ENCODE assay signal across 7 mouse cellular contexts in the genomic region with DNA sequence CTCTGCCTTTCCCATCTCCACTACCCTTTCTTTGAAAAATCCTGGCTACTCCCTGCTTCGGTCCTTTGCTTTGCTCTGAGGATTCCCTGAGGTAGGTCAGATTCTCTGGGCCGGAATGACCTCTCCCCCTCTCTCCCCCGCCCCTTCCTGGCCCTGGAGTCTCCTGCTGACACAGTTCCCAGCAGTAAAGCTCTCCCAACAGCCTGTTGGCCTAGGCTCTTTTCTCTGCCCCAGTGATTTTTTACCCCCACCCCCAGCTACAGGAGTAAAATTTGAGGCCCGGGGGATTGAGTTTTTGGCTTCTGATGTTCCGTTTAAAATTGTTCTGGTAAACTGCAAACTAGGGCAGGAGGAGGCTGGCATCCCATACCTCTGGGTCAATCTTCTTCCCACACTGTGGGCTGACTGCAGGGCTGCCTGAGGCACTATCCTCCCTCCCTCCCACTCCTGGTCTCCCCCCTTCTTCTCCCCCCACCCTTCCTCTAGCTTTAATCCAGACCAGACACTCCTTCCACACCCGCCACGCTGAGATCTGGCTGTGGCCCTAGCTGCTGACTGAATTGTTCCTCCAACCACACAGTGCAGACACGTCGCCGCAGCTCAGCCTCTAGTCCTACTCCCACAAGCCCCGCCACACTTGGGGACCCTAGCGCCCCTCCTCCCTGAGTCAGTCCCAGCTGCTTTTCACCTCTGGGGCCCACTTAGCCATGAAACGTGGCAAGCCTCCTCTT. TPM values are rescaled to one million over a fixed set of nuclear protein-coding genes. Genes with fewer than 3 reads are reported as not detected.
DNase-seq lines count a peak whose midpoint lies in the region; ATAC-seq and TF ChIP-seq lines count a peak whose summit lies in the region.

No protein-coding gene starts in this region.

- H3K27me3 ChIP-seq in forebrain, embryonic 11.5 days (ENCODE audit: control insufficient read depth, insufficient read depth, low read length), result no peaks in the 10 kb centered on the region
- H3K27me3 ChIP-seq in intestine, postnatal 0 days (replicated peaks; ENCODE audit: control insufficient read depth, insufficient read depth, low read length), result no peaks in the 10 kb centered on the region; the same call in 1 of the 2 replicates
- no peaks in the 10 kb centered on the region for H3K27me3 ChIP-seq in midbrain, embryonic 16.5 days (ENCODE audit: control insufficient read depth, insufficient read depth, low read depth, low read length)

- ATAC-seq in forebrain, embryonic 11.5 days (replicated peaks; ENCODE audit: low FRiP score), result no peak
- ATAC-seq in intestine, postnatal 0 days, result no peak
- ATAC-seq in midbrain, embryonic 16.5 days, result no peak

- no peak overlapping the region for H3K27ac ChIP-seq in forebrain, embryonic 11.5 days (ENCODE audit: low read depth, low read length)
- H3K27ac ChIP-seq in intestine, postnatal 0 days (ENCODE audit: low read depth, low read length), result peak overlapping the region; percentile 24; the same call in 1 of the 2 replicates
- 0 out of 2 replicates have a peak overlapping the region, but pooled peaks have one; percentile 4 for H3K27ac ChIP-seq in midbrain, embryonic 16.5 days (ENCODE audit: low read length)

- H3K4me3 ChIP-seq in forebrain, embryonic 11.5 days (ENCODE audit: low read depth, low read length), result peak overlapping the region; percentile 20; the same call in 1 of the 2 replicates
- peak overlapping the region; percentile 35 for H3K4me3 ChIP-seq in intestine, postnatal 0 days (ENCODE audit: low read depth, low read length)
- H3K4me3 ChIP-seq in midbrain, embryonic 16.5 days (ENCODE audit: low read depth, low read length), result peak overlapping the region; percentile 34

- peak overlapping the region; percentile 47 for H3K4me2 ChIP-seq in forebrain, embryonic 11.5 days (ENCODE audit: low read depth, low read length, severe bottlenecking)
- peak overlapping the region; percentile 58 for H3K4me2 ChIP-seq in intestine, postnatal 0 days (replicated peaks; ENCODE audit: low read depth)
- peak overlapping the region; percentile 53 for H3K4me2 ChIP-seq in midbrain, embryonic 16.5 days (ENCODE audit: low read length)

- no peak for TF ChIP-seq CTCF in intestine, postnatal 0 days (IDR thresholded peaks at IDR 0.05; ENCODE audit: low read depth)

- WGBS in forebrain, embryonic 11.5 days, result 6% methylated on average over 13 of the region's 13 CpGs
- WGBS in intestine, postnatal 0 days, result 38% methylated on average over 13 of the region's 13 CpGs
- 5% methylated on average over 13 of the region's 13 CpGs for WGBS in midbrain, embryonic 16.5 days

- DNase-seq in urinary bladder, postnatal 14 days (ENCODE audit: low spot score), result peak; percentile 42
- no peak for DNase-seq in urinary bladder, adult 2 months (ENCODE audit: low spot score)
- DNase-seq in forebrain, embryonic 11.5 days (ENCODE audit: low spot score), result peak; percentile 65
- no peak for DNase-seq in right cerebral cortex, adult 2 months (ENCODE audit: low spot score in 2 of 2)
- no peak for DNase-seq in ovary, postnatal 14 days (ENCODE audit: low spot score)

- H3K4me1 ChIP-seq in forebrain, embryonic 11.5 days (replicated peaks; ENCODE audit: control insufficient read depth, insufficient read depth, low read length), result peaks cover 28% of the 10 kb centered on the region
- no peaks in the 10 kb centered on the region; the same call in 1 of the 2 replicates for H3K4me1 ChIP-seq in intestine, postnatal 0 days (replicated peaks; ENCODE audit: control insufficient read depth, insufficient read depth, low read length)
- peaks cover 22% of the 10 kb centered on the region for H3K4me1 ChIP-seq in midbrain, embryonic 16.5 days (ENCODE audit: control insufficient read depth, insufficient read depth, low read length)

- H3K36me3 ChIP-seq in forebrain, embryonic 11.5 days (ENCODE audit: control insufficient read depth, insufficient read depth, low read length), result no peaks in the 10 kb centered on the region; the same call in 1 of the 2 replicates
- 0 out of 2 replicates have a peak, but pooled peaks cover 2% of the 10 kb centered on the region for H3K36me3 ChIP-seq in intestine, postnatal 0 days (ENCODE audit: control insufficient read depth, insufficient read depth)
- no peaks in the 10 kb centered on the region for H3K36me3 ChIP-seq in midbrain, embryonic 16.5 days (ENCODE audit: control insufficient read depth, insufficient read depth, low read length)

- no peaks in the 10 kb centered on the region for H3K9me3 ChIP-seq in forebrain, embryonic 11.5 days (ENCODE audit: control insufficient read depth, low read length)
- H3K9me3 ChIP-seq in intestine, postnatal 0 days (ENCODE audit: control insufficient read depth), result no peaks in the 10 kb centered on the region
- H3K9me3 ChIP-seq in midbrain, embryonic 16.5 days (replicated peaks; ENCODE audit: control insufficient read depth, low read length, poor library complexity, severe bottlenecking), result no peaks in the 10 kb centered on the region

- peak overlapping the region; percentile 30 for H3K9ac ChIP-seq in forebrain, embryonic 11.5 days (ENCODE audit: low read length)
- no peak overlapping the region for H3K9ac ChIP-seq in intestine, postnatal 0 days (ENCODE audit: low read depth, low read length)
- peak overlapping the region; percentile 39; the same call in 1 of the 2 replicates for H3K9ac ChIP-seq in midbrain, embryonic 16.5 days (ENCODE audit: low read depth, low read length)

RNA-seq across cellular contexts. Expression of gene Ndufs2, which starts 0.6 kb away (rescaled TPM):
- polyA plus RNA-seq in urinary bladder, adult 2 months (2012; rRNA removed), result 110 and 141 TPM in 2 replicates
- polyA plus RNA-seq in forebrain, embryonic 11.5 days (2014; fragmentation: Nextera tagmentation; extraction: Ambion mirVana), result 257 and 264 TPM in 2 replicates
- 249 and 255 TPM in 2 replicates for polyA plus RNA-seq in intestine, postnatal 0 days (2015; fragmentation: Nextera tagmentation; extraction: Ambion mirVana)
- 218 and 225 TPM in 2 replicates for polyA plus RNA-seq in midbrain, embryonic 16.5 days (2015; fragmentation: Nextera tagmentation; extraction: Ambion mirVana)

RNA-seq across cellular contexts. Expression of gene Adamts4, which starts 1.5 kb away (rescaled TPM):
- 0.43 and 0.46 TPM in 2 replicates for polyA plus RNA-seq in urinary bladder, adult 2 months (2012; rRNA removed)
- polyA plus RNA-seq in forebrain, embryonic 11.5 days (2014; fragmentation: Nextera tagmentation; extraction: Ambion mirVana), result 6.6 and 7.1 TPM in 2 replicates
- 2.0 and 2.8 TPM in 2 replicates for polyA plus RNA-seq in intestine, postnatal 0 days (2015; fragmentation: Nextera tagmentation; extraction: Ambion mirVana)
- 8.7 and 9.1 TPM in 2 replicates for polyA plus RNA-seq in midbrain, embryonic 16.5 days (2015; fragmentation: Nextera tagmentation; extraction: Ambion mirVana)

RNA-seq across cellular contexts. Expression of gene Fcer1g, which starts 17.6 kb away (rescaled TPM):
- polyA plus RNA-seq in urinary bladder, adult 2 months (2012; rRNA removed), result 64.8 and 72.7 TPM in 2 replicates
- polyA plus RNA-seq in forebrain, embryonic 11.5 days (2014; fragmentation: Nextera tagmentation; extraction: Ambion mirVana), result 18.4 and 18.6 TPM in 2 replicates
- 47.7 and 54.0 TPM in 2 replicates for polyA plus RNA-seq in intestine, postnatal 0 days (2015; fragmentation: Nextera tagmentation; extraction: Ambion mirVana)
- polyA plus RNA-seq in midbrain, embryonic 16.5 days (2015; fragmentation: Nextera tagmentation; extraction: Ambion mirVana), result 15.9 and 19.3 TPM in 2 replicates

RNA-seq across cellular contexts. Expression of gene B4galt3, which starts 18.4 kb away (rescaled TPM):
- 71.4 and 74.6 TPM in 2 replicates for polyA plus RNA-seq in urinary bladder, adult 2 months (2012; rRNA removed)
- 72.3 and 75.5 TPM in 2 replicates for polyA plus RNA-seq in forebrain, embryonic 11.5 days (2014; fragmentation: Nextera tagmentation; extraction: Ambion mirVana)
- polyA plus RNA-seq in intestine, postnatal 0 days (2015; fragmentation: Nextera tagmentation; extraction: Ambion mirVana), result 27.0 and 27.4 TPM in 2 replicates
- 113 and 115 TPM in 2 replicates for polyA plus RNA-seq in midbrain, embryonic 16.5 days (2015; fragmentation: Nextera tagmentation; extraction: Ambion mirVana)

RNA-seq across cellular contexts. Expression of gene Apoa2, which starts 26.9 kb away (rescaled TPM):
- polyA plus RNA-seq in urinary bladder, adult 2 months (2012; rRNA removed), result 1.0 and 1.8 TPM in 2 replicates
- polyA plus RNA-seq in forebrain, embryonic 11.5 days (2014; fragmentation: Nextera tagmentation; extraction: Ambion mirVana), result 1.6 and 1.9 TPM in 2 replicates
- polyA plus RNA-seq in intestine, postnatal 0 days (2015; fragmentation: Nextera tagmentation; extraction: Ambion mirVana), result 9.2 and 14.1 TPM in 2 replicates
- 2.1 and 3.1 TPM in 2 replicates for polyA plus RNA-seq in midbrain, embryonic 16.5 days (2015; fragmentation: Nextera tagmentation; extraction: Ambion mirVana)

Comparison
In these comparisons a context has a peak if more than half of its experiments do, and no peak if none do; other contexts are left out.
1. DNase-seq: peak in urinary bladder, postnatal 14 days (single experiment) and forebrain, embryonic 11.5 days (single experiment); none in urinary bladder, adult 2 months (single experiment), right cerebral cortex, adult 2 months (0 of 2) and ovary, postnatal 14 days (single experiment).
2. Peak in every context shown above with its lines, with median percentiles within 50 percentile points of each other: H3K4me2 ChIP-seq and H3K4me3 ChIP-seq.